Mouse (Mus musculus) spleen, postnatal 4 days (tissue): ENCODE measurements at regions not wholly inside any gene's neighbourhood (a gene's known extent, or its start where the extent isn't known, plus 50 kb on each side); places are given as distances from the start of the nearest gene placed in this dataset.
"Not testable (repeated sequence)": the region's sequence is repeated elsewhere in the genome, so short reads cannot be mapped to it uniquely, and the experiment has no call there.

Source experiments
- DNase-seq, 2 experiments: peaks; one replicate each; pipeline ENCODE4 v3.0.0; 2022; ENCODE audit warnings: low spot score in 2 of 2

DNA sequence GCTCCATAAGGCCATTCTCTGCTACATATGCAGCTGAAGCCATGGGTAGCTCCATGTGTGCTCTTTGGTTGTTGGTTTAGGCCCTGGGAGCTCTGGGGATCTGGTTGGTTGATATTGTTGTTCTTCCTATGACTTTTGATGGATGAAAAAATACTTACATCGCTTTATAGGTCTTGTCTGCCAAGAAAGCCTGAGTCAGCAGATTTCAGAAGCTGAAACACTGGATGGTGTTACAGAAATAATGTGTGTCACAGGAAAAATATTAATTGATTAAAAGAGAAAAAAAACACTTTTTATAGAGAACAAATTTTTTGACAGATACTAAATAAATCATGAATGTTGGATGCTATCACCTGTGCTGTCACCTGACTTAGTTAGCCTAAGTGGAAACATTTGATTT lies 52.4 kb upstream of the Plxna2 start:
- DNase-seq, result no peak

DNA sequence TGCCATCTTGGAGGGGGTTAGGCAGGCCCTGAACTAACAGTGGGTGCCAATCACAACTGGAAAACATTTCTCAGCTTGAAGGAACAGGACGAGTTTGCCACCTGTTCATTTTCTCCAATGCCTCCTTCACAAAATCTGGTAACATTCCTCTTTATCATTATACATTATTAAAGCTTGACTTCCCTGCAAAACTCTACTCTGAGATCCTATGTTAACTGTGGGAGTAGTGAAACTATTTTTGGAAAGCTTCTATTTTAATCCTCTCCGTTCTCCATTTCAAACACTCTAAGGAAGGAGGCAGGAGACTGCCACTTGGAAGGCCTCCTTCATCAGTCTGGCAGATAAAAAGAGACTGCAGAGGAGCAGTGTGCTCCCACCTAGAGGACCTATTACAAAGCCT lies 54.1 kb upstream of the Plxna2 start:
- no peak for DNase-seq

DNA sequence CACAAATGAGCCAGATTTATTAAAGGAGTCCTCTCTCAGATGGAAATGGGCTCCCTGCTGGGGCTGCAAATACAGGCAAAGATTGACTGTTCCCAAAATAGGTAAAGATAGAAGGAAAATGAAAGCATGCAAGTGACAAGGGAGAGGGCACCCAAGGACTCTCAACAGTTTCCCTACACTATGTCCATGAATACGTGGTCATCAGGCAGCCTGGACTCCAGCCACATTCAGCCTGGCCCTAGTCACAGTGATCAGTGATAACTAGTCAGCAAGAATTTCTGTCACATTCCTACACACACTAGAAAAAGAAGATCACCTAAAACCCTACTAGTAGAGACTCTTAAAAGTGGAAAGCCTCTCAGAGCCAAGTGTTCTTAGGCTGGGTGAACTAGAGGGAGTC lies 56.9 kb upstream of the Plxna2 start:
- no peak for DNase-seq

DNA sequence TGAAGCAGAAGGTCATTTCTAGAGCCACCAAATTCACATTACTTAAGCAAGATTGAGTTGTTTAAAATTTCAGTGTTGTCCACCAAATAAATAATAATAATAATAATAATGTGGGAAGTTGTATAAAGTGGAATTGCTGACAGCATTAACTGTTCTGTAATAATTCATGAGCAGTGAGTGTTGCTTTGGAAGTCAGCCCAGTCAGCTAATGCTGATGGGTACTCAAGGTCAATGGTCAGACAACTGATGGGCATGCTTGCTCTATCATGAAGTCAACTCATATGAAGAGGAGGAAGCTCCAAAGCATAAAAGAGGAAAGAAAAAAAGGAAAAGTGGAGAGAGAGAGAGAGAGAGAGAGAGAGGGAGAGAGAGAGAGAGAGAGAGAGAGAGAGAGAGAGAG lies 69.4 kb upstream of the Plxna2 start:
- DNase-seq, result no peak

DNA sequence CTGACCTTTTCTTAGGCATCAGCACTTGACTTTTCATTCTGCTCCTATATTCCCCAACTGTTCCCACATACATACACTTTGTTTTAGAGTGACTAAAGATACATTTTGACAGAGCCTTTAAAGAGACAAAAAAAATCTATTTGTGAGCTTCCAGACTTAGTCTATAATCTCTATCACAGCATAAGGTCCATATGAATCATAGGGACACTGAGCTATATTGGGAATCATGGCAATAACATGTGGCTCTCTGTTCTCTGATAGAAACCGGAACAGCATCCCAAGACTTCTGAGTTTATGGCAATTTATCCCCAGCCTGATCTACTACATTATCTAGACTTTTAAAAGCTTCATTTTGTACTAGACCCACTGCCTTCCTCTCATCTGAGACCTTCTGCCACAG lies 69.8 kb upstream of the Plxna2 start:
- no peak for DNase-seq

DNA sequence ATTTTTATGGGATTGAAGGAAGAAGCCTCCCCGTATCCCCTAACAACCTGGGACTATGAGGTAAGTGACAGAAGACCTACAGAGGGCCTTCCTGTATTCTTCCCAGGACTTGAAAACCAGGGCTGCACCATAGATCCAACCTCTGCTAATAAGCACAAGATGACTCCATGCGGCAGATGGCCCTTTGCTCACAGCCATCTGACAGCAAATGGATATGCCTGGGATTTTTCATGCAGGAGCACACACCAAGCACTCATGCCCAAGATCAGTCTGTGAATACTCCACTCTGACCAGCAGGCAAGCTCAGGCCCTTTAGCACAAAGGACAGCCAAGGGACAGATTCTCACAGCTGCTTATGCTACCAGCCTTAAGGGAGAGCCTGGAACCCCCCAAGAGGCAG lies 77.1 kb upstream of the Plxna2 start:
- DNase-seq, result no peak

DNA sequence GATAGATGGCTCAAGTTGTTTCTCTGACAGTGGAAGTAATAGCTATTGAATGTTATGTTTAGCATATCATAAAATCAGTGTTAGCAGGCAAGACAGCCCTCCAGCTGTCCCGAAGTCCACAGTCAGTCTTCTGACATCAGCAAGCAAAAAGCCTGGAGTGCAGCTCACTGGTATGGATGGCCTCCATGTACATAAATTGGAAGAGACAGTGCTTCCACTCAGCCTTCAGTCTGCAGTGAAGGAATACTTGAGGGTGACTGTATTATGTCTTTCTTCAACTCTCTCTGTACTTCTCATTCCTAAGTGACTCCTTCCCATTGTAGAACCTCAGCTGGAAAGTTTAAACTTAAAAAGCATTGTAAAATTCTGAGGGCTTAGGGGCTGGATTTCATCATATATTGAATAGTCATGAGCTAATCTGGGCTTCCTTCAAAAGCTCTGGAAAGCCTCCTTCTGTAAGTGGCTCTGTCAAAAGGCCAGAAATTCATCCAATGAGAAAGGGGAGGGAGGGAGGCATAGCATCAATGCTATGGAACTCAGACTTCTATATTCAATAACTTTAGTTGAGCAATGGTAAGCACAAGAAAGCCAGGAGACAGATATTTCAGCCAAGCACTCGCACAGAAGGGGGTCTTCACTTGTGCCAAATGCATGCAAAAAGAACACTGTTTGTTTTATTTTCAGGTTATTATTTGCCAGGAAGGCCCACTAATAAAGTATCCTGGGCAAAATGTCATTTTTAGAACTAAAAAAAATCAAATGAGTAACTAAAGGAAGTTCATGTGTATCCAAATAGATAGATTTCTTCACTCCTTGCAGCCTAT lies 90.5 kb upstream of the Plxna2 start:
- DNase-seq, result no peak

DNA sequence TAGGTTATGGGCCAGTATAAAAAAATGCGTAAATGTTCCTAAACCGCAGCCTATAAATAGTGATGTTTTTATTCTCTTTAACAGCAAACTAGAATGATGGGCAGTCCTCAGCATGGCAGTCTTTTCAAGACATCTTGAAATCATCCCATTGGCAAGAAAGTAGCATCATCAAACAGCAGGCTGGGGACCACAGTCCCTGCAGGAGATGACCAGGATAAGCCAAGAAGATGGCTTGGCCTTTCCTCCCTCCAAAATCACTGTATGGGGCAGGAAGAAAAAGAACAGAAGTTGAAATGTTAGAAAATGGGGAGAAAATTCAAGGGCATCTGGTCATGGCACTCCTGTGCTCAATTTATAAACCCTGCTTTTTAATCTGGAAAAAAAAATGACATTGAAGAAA lies 93.0 kb upstream of the Plxna2 start:
- no peak for DNase-seq

DNA sequence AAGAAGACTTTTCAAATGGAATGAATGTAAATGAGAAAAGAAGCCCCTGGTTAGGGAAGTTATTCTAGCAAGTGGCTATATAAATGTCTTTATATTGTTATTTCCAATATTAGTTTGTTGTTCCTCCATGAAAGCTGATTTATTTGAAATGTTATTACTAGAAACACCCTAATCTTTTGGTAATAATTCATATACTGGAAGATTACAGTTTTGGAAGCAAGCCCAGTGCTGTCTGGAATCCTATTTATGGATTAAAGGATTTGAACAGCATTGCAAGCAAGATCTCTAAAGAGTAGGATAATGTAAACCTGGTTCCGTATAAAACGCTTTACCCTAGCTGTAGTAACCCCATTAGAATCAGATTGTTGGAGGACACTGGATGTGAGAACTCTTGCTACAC lies 96.8 kb upstream of the Plxna2 start:
- no peak for DNase-seq

DNA sequence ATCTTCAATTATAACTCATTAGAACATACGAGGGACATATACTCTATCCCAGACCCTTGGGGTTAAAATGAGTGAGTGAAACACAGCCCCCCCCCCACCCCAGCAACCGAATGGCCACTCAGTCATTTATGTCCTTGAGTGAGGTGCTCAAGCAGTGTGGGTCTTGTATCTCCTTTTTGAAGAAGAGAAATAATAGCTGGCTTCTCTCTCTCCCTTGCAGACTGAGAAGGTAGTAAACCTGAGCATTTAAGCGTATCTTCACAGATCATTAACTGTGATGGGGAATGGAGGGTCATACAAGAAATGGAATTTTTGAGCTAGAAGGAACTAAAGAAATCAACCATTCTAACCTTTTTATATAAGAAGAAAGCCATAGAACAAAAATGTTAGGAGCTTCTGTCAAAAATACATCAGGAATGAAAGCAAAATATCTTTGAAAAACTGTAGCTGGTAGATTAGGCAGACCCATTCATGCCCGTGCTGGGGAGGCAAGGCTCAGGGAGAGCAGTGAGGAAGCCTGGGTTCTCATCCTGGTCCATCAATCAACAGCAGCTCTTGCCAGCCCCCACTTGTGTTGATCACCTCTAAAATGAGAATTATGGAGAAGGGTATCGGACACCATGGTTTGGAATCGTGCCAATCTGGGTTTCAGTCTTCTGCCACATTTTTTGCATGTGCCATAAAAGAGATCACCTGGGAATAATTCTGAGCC lies 98.4 kb upstream of the Plxna2 start:
- no peak for DNase-seq

DNA sequence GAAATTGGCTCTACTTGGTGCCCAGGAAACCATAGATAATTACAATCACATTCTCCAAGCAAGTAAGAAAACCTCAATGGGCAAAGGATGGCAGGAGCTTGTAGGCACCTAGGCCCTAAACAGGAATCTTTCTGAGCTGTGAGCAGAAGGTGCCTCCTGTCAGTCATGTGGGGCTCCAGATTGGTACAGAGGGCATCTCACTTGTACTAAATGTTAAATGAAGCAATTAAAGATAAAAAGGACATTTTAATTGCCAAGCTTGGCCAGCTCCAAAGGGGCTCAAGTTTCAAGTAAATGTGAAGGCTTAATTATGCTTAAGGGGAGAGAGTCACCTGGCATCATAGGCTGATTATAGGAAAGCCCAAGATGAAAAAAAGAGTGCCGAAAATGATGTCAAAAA lies 101.9 kb upstream of the Plxna2 start:
- no peak for DNase-seq

DNA sequence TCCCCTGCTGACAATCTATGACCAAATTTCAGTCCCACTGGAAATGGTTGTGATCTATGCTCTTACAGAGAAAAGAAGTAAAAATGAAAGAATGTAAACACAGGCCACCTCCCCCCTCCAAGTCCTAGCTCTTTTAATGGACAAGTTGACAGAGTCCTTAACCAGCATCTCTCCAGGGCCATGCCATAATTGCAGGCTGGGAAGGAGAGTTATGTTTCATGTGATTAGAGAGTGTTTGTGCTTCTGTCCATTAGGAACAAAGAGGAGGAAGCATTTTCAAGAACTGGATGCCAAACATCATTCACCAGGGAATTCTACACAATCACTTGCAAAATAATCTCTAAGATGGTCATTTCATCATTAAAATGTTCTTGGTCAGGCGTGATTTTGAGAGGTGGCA lies 109.7 kb upstream of the Plxna2 start:
- no peak for DNase-seq

DNA sequence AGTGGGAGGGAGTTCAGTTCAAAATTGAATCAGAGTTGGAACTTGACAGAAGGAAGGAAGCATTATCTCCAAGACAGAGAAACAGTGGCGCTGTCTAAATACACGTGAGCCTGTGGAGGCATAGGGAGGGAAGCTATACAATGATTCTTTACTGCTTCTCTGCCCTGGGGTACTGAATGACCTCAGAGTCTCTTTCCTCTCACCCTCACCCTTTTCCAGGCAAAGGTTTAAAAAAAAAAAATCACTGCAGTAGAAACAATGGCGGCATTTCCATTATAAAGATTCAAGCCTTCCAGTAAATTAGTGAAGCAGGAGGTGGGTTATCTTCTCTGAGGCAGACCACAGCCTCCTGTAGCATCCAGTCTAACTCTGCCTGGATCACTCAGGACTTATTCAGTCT lies 112.2 kb upstream of the Plxna2 start:
- no peak for DNase-seq

DNA sequence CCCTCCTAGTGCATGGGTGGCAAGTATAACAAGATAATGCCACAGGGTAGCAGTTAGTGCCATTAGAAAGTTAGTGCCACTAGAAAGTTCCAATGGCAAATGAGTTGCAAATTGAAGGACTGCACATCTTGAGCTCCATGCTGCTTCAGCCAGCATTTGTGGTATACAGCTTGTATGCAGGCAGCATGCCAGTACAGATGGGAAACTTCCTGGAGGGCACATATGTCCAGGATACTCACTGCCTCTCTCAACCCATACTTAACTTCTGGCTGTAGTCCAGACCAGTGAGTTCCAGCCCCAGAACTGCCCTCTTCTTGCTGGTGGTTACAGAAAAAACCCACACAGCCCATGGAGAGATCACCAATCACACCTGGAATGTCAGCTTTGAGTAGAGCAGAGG lies 113.8 kb upstream of the Plxna2 start:
- no peak for DNase-seq

DNA sequence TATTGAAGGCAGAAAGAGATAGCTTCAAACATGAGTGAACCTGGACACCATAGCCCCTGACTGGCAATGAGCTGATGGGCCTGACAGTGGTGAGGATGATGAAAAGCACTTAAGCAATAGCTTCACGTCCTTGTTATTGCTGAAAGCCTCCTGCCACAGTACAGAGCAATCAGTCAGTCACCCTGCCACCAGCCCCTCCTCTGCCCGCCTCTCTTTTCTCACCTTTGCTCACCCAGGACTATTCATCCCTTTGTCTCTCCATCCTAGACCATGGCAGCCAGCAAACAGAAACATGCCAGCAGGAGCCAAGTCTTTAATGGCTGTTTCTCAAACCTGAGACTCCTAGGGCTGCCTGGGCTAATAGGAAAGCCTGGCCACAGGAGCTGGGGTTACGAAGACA lies 114.5 kb upstream of the Plxna2 start:
- no peak for DNase-seq

DNA sequence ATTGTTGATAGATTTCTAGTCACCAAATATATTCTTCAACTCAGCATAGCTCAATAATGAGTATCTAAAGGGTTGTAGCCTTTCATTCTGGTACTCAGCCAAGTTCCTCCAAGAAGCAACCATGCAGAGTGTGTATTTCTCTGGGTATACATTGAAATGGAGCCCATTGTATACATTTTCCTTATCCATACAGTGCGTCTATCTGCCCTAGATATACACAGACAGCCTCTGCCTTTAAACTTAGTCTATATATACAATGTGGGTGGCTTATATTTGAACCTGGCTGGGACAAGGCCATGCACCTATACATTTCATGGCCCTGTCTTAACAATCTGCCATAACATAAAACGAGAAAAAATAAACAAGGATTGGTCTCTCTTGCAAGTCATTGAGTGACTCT lies 121.6 kb upstream of the Plxna2 start:
- no peak for DNase-seq

DNA sequence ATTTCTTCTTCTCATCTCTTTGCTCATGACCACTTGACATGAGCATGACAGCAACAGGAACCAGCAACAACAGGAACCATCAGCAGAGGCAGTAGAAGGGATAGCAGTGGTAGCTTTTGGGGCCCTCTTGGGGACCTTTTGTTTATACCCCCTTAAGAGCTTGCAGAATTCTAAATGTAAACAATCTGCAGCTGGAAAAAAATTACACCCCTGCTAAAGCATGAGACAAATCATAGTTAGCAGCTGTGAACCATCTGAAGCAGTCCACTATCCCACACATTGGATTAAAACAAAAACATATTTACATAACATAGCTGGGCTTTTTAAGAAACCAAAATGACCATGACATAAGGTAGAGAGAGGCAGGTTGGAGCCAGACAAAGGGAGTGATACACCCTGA lies 126.9 kb upstream of the Plxna2 start:
- DNase-seq, result no peak

DNA sequence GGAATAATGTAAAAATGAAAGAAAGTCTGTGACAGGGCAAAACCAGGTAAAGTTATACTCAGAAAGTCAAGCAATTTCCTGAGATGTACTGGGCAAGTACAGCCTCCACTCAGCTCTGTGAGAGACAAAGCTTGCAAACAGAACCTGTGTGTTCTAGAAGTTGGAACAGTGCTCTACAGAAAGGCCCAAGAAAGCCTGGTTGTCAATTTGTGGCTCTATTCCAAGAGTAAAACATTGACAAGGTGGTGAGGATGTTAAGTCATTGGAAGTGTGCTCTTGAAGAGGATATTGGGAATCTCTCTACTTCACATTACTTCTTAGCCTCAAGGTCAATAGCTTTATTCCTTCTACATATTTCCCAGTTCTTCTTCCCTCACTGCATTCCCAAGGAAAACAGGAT lies 129.9 kb upstream of the Plxna2 start:
- DNase-seq, result no peak

DNA sequence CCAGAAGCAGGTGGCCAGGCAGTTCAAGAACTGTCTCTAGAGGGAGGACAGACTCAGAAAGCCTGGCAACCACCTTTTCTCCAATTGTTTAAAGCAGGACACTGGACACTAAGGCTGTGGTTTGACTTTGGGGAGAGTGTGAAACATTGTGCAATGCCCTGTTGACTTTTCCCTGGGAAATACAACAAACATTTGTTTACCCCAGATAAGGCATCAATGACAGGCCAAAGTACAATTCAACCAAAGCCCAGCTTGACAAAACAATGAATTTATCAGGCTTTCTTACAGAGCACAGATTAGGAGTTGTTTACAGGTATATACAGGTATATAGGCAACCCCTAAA lies 135.3 kb upstream of the Plxna2 start:
- DNase-seq, result no peak

DNA sequence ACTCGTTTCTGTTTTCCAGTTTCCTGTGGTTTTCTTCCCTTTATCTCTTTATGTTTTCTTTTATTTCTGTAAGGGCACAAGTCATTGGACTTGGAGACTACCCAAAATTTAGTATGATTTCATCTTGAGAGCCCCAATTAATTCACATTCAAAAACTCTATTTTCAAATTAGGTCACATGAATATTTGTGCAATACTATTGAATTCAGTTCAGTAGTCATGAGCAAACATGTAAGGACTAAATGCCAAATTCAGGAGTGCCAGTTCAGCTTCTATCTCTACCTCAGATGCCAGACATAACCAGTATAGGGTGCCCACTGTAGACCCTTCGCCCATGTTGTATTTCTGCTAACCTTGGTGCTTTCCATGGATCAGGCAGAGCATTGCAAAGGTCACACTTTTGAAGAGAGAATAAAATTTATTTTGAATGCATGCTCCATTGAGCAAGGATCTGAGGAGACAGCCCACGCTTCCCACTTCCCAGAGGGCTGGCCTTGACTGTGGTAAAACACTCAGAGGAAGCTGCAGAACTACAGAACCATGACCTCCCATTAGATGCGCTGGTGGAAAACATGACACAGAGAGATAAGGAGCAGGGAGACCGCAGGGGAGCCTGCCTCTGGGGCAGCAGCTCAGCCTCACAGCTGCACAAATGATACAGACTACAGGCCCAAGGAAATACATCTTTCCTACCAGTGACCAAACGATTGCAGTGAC lies 135.9 kb upstream of the Plxna2 start:
- DNase-seq, result no peak

DNA sequence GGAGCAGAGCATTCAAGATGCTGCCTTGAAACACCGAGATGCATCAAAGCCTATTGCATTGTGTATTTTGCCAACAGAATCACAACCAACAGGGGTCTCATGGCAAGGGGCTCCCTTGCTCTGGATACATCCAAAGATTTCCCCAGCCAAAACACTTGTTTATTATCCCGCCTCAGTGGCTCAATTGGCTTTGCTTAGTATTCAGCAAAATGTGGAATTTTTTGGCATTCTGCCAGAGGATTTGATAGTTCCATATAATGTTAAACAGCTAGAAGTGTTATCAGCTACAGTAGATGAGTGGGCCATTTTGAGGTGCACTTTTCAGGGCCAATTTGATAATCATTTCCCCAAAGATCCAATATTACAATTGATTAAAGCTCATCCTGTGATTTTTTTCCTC lies 146.7 kb upstream of the Plxna2 start:
- not testable (repeated sequence) for DNase-seq

DNA sequence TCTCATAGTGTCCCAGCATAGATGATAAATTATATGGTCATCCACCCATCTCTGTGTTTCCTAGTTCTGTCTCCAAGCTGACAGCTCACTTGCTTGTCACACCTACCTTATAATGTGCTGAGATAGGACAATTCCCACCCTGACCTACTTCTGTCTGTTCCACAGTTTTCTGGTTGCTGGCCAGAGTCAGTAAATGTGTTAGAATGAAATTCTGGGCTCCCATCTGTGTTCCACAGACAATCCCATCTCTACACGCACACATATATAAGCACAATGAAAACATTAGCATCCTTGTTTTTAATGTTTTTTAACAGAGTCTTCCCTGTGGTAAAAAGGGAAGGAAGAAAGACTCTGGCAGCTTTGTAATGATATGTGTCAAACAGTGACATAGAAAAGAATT lies 165.5 kb upstream of the Plxna2 start:
- DNase-seq, result no peak

DNA sequence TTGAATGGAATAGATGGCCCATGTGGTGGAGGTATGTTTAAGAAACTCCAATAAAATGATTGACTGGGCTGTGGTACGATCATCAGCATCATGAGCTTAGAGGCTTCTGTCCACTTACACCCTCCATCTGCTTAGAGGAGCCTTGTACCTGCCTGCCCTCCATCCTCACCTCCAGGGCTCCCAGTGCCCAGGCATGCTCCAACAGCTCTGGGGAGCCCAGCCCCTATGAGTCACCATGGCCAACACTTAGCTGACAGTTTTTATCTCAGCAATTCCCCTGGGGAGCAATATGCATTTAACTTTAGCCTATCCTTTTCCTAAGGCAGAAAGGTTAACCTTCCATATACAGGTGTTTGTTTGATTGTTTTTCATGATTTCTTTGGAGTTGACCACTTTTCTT lies 174.3 kb upstream of the Plxna2 start:
- DNase-seq, result no peak
